Mouse (Mus musculus): ENCODE results near the gene Syngr4.

Gene Syngr4

GRCm38 (mm10) chr7:45865925-45866910, 30.3 kb downstream of the Syngr4 start:
- DNase-seq, result peak; percentile 77

- peak; percentile 22 for DNase-seq
Measured at GRCm38 (mm10) chr7:45864435-45864834, 32.1 kb downstream of the Syngr4 start.

GRCm38 (mm10) chr7:45862804-45863203, 33.7 kb downstream of the Syngr4 start:
- DNase-seq, result no peak

- DNase-seq, result no peak
Measured at GRCm38 (mm10) chr7:45859008-45859407, 37.5 kb downstream of the Syngr4 start.

- DNase-seq, result peak; percentile 68
Measured at GRCm38 (mm10) chr7:45856950-45857901, 39.3 kb downstream of the Syngr4 start.

- no peak for DNase-seq
Measured at GRCm38 (mm10) chr7:45853089-45853488, 43.4 kb downstream of the Syngr4 start.

- DNase-seq, result no peak
Measured at GRCm38 (mm10) chr7:45850661-45851060, 45.9 kb downstream of the Syngr4 start.

GRCm38 (mm10) chr7:45848447-45849027, 48.0 kb downstream of the Syngr4 start:
- no peak for DNase-seq

- DNase-seq, result no peak
Measured at GRCm38 (mm10) chr7:45842950-45843744, 53.4 kb downstream of the Syngr4 start.
